8 mouse cellular contexts compared by ENCODE assay signal in genomic region chr12:75734167-75734566, GRCm38 (mm10). TPM values are rescaled to one million over a fixed set of nuclear protein-coding genes. Genes with fewer than 3 reads are reported as not detected.
A peak's percentile ranks its signal among the peaks of the same experiment; 100 is the strongest.
DNase-seq lines count a peak whose midpoint lies in the region; ATAC-seq lines count a peak whose summit lies in the region.

No protein-coding gene starts in this region.

- H3K4me2 ChIP-seq in neural tube, embryonic 11.5 days (ENCODE audit: low read depth) = peak overlapping the region; percentile 92
- peak overlapping the region; percentile 93 for H3K4me2 ChIP-seq in hindbrain, embryonic 11.5 days (replicated peaks; ENCODE audit: low read depth, low read length)

- H3K9ac ChIP-seq in neural tube, embryonic 11.5 days (ENCODE audit: low read length) = no peak overlapping the region
- no peak overlapping the region for H3K9ac ChIP-seq in hindbrain, embryonic 11.5 days (ENCODE audit: low read depth, low read length)

- peaks cover 59% of the 10 kb centered on the region for H3K79me2 ChIP-seq in macrophage (ENCODE audit: inconsistent target)

- no peaks in the 10 kb centered on the region for H3K9me3 ChIP-seq in neural tube, embryonic 11.5 days (ENCODE audit: control insufficient read depth, low read length)
- no peaks in the 10 kb centered on the region for H3K9me3 ChIP-seq in hindbrain, embryonic 11.5 days (ENCODE audit: control insufficient read depth, low read length)

- peaks cover 3% of the 10 kb centered on the region; the same call in 1 of the 2 replicates for H3K27me3 ChIP-seq in neural tube, embryonic 11.5 days (ENCODE audit: control insufficient read depth, insufficient read depth, low read length)
- peaks cover 2% of the 10 kb centered on the region; the same call in 1 of the 2 replicates for H3K27me3 ChIP-seq in hindbrain, embryonic 11.5 days (ENCODE audit: control insufficient read depth, insufficient read depth, low read length)

- H3K4me1 ChIP-seq in neural tube, embryonic 11.5 days (ENCODE audit: control insufficient read depth, insufficient read depth, low read length) = peaks cover 5% of the 10 kb centered on the region
- H3K4me1 ChIP-seq in hindbrain, embryonic 11.5 days (replicated peaks; ENCODE audit: control insufficient read depth, insufficient read depth, low read length) = no peaks in the 10 kb centered on the region; the same call in 1 of the 2 replicates

- no peak for DNase-seq in neural tube, embryonic 11.5 days (ENCODE audit: low spot score)
- no peak for DNase-seq in neural tube, embryonic 10.5 days (ENCODE audit: extremely low spot score, low spot score)
- DNase-seq in embryo, embryonic 10.5 days (ENCODE audit: low spot score) = peak; percentile 45
- peak; percentile 30 for DNase-seq in hindbrain, embryonic 11.5 days (ENCODE audit: low spot score)
- DNase-seq in right cerebral cortex, postnatal 36 days (ENCODE audit: low spot score in 2 of 2) = no peak
- DNase-seq in adrenal gland, postnatal 25 days = no peak
- DNase-seq in urinary bladder, postnatal 36 days (ENCODE audit: low spot score in 2 of 2) = no peak

- H3K27ac ChIP-seq in neural tube, embryonic 11.5 days (ENCODE audit: low read depth, low read length) = no peak overlapping the region
- no peak overlapping the region for H3K27ac ChIP-seq in hindbrain, embryonic 11.5 days (ENCODE audit: low read depth, low read length)
- peak overlapping the region; percentile 72 for H3K27ac ChIP-seq in macrophage

- H3K36me3 ChIP-seq in neural tube, embryonic 11.5 days (ENCODE audit: control insufficient read depth, insufficient read depth, low read length) = no peaks in the 10 kb centered on the region
- no peaks in the 10 kb centered on the region for H3K36me3 ChIP-seq in hindbrain, embryonic 11.5 days (ENCODE audit: control insufficient read depth, insufficient read depth, low read length)
- no peaks in the 10 kb centered on the region for H3K36me3 ChIP-seq in macrophage (ENCODE audit: inconsistent target)

- peak overlapping the region; percentile 75 for H3K4me3 ChIP-seq in neural tube, embryonic 11.5 days (ENCODE audit: low read depth, low read length)
- peak overlapping the region; percentile 78 for H3K4me3 ChIP-seq in hindbrain, embryonic 11.5 days (ENCODE audit: low read depth, low read length)
- peak overlapping the region; percentile 95 for H3K4me3 ChIP-seq in macrophage (ENCODE audit: inconsistent target)

- WGBS in neural tube, embryonic 11.5 days = 27% methylated on average over 10 of the region's 10 CpGs
- WGBS in hindbrain, embryonic 11.5 days = 32% methylated on average over 10 of the region's 10 CpGs
- WGBS in macrophage (ENCODE audit: missing documents) = 2% methylated on average over 10 of the region's 10 CpGs

- no peak for ATAC-seq in neural tube, embryonic 11.5 days (ENCODE audit: insufficient read depth, low FRiP score, low TSS enrichment)
- ATAC-seq in hindbrain, embryonic 11.5 days (ENCODE audit: low FRiP score) = no peak

RNA-seq across cellular contexts. Expression of gene Sgpp1, which starts 1.4 kb away (rescaled TPM):
- polyA plus RNA-seq in neural tube, embryonic 11.5 days (2014; fragmentation: Nextera tagmentation; extraction: Ambion mirVana) = 7.2 and 7.7 TPM in 2 replicates
- polyA plus RNA-seq in hindbrain, embryonic 11.5 days (2014; fragmentation: Nextera tagmentation; extraction: Ambion mirVana) = 8.1 and 10.1 TPM in 2 replicates
- 10 to 100 TPM in 6 of 26 experiments, 1 to 10 TPM in 20; 1.0 to 24.7 (median 3.5) TPM for total RNA-seq in macrophage (2018; cell fraction: chromatin; rRNA removed)
- total RNA-seq in macrophage (2018; cell fraction: cytosol; rRNA removed) = 10 to 100 TPM; 20.7 to 86.7 (median 51.5) TPM
- 100 to 1,000 TPM in 1 of 26 experiments, 10 to 100 TPM in 25; 13.3 to 104 (median 37.9) TPM for total RNA-seq in macrophage (2018; cell fraction: nucleus; rRNA removed)
- 56.1 to 73.4 TPM (median 64.3 TPM) in 3 replicates for polyA plus RNA-seq in macrophage (2018)
- 188 and 197 TPM in 2 replicates for total RNA-seq in adrenal gland, postnatal 25 days (2021)

Comparison
In these comparisons a context has a peak if more than half of its experiments do, and no peak if none do; other contexts are left out.
1. DNase-seq: peak in embryo, embryonic 10.5 days (single experiment) and hindbrain, embryonic 11.5 days (single experiment); none in neural tube, embryonic 11.5 days (single experiment), neural tube, embryonic 10.5 days (single experiment), right cerebral cortex, postnatal 36 days (0 of 2), adrenal gland, postnatal 25 days (single experiment) and urinary bladder, postnatal 36 days (0 of 2).
2. Peak in every context shown above with its lines, with median percentiles within 50 percentile points of each other: H3K4me3 ChIP-seq.